Mouse (Mus musculus) limb, embryonic 13.5 days (tissue): ENCODE measurements at regions not wholly inside any gene's neighbourhood (a gene's known extent, or its start where the extent isn't known, plus 50 kb on each side); places are given as distances from the start of the nearest gene placed in this dataset.

Source experiments
- ATAC-seq: fragments of 200-750 bp; cut with Nextera tagmentation; 2 replicates; pipeline ENCODE4 v1.8.0; 2017; ENCODE audit warnings: low read depth, moderate number of reproducible peaks, moderate TSS enrichment; ENCODE audit not compliant: low FRiP score
- H3K27ac ChIP-seq: fragments of 300-500 bp; sonication (generic); 2 replicates; pipeline ENCODE4 v1.5.1; 2015; ENCODE audit warnings: inconsistent platforms, mild to moderate bottlenecking, moderate library complexity
- H3K27me3 ChIP-seq: fragments of 300-500 bp; sonication (generic); 2 replicates; pipeline ENCODE4 v1.6.1; 2015; ENCODE audit warnings: mild to moderate bottlenecking, inconsistent platforms
- H3K36me3 ChIP-seq: fragments of 300-500 bp; sonication (generic); 2 replicates; pipeline ENCODE4 v1.6.1; 2015; ENCODE audit warnings: inconsistent platforms, mild to moderate bottlenecking, moderate library complexity
- H3K4me1 ChIP-seq: fragments of 300-500 bp; sonication (generic); 2 replicates; pipeline ENCODE4 v1.6.1; 2015; ENCODE audit warnings: inconsistent platforms
- H3K4me2 ChIP-seq: fragments of 300-500 bp; sonication (generic); replicated peaks from 2 replicates; pipeline ENCODE4 v1.6.1; 2015; ENCODE audit warnings: inconsistent platforms, mild to moderate bottlenecking, moderate library complexity
- H3K4me3 ChIP-seq: fragments of 300-500 bp; sonication (generic); 2 replicates; pipeline ENCODE4 v1.5.1; 2015; ENCODE audit warnings: moderate library complexity, mild to moderate bottlenecking, inconsistent platforms
- H3K9ac ChIP-seq: fragments of 300-500 bp; sonication (generic); 2 replicates; pipeline ENCODE4 v1.6.1; 2015; ENCODE audit warnings: mild to moderate bottlenecking, inconsistent platforms
- H3K9me3 ChIP-seq: fragments of 300-500 bp; sonication (generic); 2 replicates; pipeline ENCODE4 v1.6.1; 2016; ENCODE audit warnings: inconsistent platforms
- WGBS: fragments of 180-500 bp; shearing (Covaris S2); methylation state at CpG from one replicate; pipeline ENCODE4 v1.1.7; 2015; 5-methylcytosine and 5-hydroxymethylcytosine counted together

DNA sequence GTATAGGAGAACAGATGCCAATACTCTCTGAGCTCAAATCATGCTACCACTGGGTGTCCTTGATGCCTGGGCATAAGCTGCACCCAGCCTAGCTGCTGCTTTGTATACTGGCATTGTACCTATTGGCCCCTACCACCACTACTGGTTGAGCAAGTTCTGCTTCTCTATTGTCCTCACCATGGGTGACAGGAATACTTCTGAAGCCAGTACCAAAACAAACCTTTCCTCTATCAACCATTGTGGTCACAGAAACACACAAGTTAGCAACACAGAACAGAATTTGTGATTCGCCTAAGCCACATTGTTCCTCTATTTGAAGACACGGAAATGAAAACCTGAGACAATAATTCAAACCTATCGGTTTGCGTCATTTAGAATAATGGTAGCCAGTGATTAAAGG, 274.3 kb upstream of the Clnk start:
- H3K27ac ChIP-seq: no peak overlapping the region
- H3K4me3 ChIP-seq: no peak overlapping the region
- no peak overlapping the region for H3K4me2 ChIP-seq
- H3K4me1 ChIP-seq: 0 out of 2 replicates have a peak, but pooled peaks cover under 1% of the 10 kb centered on the region
- no peak for ATAC-seq
- H3K36me3 ChIP-seq: no peaks in the 10 kb centered on the region
- no peak overlapping the region for H3K9ac ChIP-seq
- 83% methylated on average over 4 of the region's 4 CpGs for WGBS
- H3K27me3 ChIP-seq: no peaks in the 10 kb centered on the region
- H3K9me3 ChIP-seq: no peaks in the 10 kb centered on the region

DNA sequence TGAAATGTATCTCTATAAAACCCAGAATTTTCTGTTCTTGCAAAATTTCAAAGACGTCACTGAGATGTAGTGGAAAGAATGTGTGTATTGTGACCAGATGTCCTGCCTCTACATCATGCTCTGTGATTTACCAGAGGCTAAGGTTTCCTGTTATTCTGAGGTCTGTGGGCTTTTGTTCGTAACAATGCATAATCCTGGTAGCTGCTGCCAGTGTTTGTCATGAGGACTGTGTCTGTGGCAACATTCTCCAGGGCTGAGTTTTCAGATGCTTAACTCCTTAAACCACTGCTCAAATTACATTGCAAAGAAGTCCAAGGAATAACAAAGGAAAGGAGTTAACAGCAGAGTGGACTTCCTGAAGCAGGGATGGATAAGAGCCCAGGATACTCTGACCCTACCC, 269.0 kb upstream of the Clnk start:
- Histone ChIP-seq H3K4me1 (peaks cover 16% of the 10 kb centered on the region), H3K36me3 (no peaks in the 10 kb centered on the region), H3K27ac (no peak overlapping the region; the same call in 1 of the 2 replicates), H3K27me3 (no peaks in the 10 kb centered on the region), H3K4me2 (no peak overlapping the region), H3K9ac (no peak overlapping the region), H3K4me3 (no peak overlapping the region), H3K9me3 (no peaks in the 10 kb centered on the region)
- WGBS: 15% methylated on average over 2 of the region's 2 CpGs
- peak; percentile 73 for ATAC-seq

DNA sequence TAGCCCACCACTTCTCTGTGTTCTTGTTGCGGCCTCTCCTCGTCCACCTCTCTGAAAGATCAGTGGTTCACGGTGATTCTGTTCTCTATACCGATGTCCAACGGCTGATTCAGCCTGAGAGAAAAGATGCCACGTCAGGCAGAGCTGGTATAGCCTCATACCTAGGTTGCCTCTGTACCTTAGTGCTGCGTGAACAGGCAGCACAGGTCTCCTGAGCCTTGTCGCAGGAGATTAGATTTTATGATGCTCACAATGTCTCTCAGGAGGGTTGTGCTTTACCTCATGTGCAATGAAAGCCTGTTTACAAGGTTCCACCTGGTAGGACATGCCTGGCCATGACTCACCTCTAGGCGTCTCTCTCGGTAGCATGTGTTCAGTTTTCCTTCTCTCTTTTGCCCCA, 267.6 kb upstream of the Clnk start:
- Histone ChIP-seq H3K27me3 (no peaks in the 10 kb centered on the region), H3K4me1 (peaks cover 16% of the 10 kb centered on the region), H3K4me2 (no peak overlapping the region), H3K27ac (no peak overlapping the region), H3K36me3 (no peaks in the 10 kb centered on the region), H3K9ac (no peak overlapping the region), H3K4me3 (no peak overlapping the region), H3K9me3 (no peaks in the 10 kb centered on the region)
- ATAC-seq: no peak
- WGBS: 65% methylated on average over 10 of the region's 10 CpGs

DNA sequence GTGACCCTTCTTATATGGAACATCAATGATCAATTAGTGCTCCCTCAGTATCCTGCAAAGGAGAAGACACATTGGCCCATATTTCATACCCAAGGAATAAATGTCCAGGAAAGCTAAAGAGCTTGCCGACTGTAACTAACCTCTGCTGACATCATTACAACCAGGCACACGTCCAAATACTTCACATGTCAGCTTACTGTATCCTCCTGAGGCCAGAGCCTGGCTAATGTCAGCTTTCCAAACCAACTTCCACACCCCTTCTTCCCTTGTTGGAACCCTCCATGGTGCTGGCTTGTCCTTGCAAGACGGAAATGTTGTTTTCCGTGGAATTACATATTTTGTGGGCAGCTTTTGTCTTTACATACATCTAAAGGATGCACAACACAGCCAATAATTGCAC, 267.0 kb upstream of the Clnk start:
- H3K4me3 ChIP-seq: no peak overlapping the region
- no peak overlapping the region for H3K9ac ChIP-seq
- H3K27me3 ChIP-seq: no peaks in the 10 kb centered on the region
- H3K27ac ChIP-seq: no peak overlapping the region
- H3K4me2 ChIP-seq: no peak overlapping the region
- 52% methylated on average over 4 of the region's 4 CpGs for WGBS
- H3K4me1 ChIP-seq: peaks cover 16% of the 10 kb centered on the region
- H3K9me3 ChIP-seq: no peaks in the 10 kb centered on the region
- no peaks in the 10 kb centered on the region for H3K36me3 ChIP-seq
- ATAC-seq: no peak

DNA sequence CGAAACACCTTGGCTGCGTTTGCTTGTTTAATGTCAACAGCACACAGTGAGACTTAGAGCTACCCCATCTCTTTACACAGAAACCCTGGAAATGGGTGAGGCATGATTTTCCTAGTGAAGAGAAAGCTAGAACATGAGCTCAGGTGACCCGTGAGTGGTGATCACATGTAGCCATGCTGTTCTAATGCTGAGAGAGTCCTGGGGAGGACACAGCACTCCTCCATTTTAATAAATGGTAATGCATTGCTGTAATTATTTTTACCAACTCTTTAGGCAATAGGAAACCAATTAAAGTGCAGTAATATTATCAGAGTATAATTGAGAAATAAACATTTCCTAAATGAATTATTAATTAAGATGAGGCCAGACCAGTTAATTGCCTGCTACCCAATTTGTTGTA, 261.8 kb upstream of the Clnk start:
- no peak overlapping the region for H3K4me3 ChIP-seq
- H3K27ac ChIP-seq: no peak overlapping the region
- H3K4me2 ChIP-seq: no peak overlapping the region
- H3K9me3 ChIP-seq: no peaks in the 10 kb centered on the region
- H3K9ac ChIP-seq: no peak overlapping the region
- no peaks in the 10 kb centered on the region for H3K4me1 ChIP-seq
- H3K27me3 ChIP-seq: no peaks in the 10 kb centered on the region
- 82% methylated on average over 3 of the region's 3 CpGs for WGBS
- no peak for ATAC-seq
- no peaks in the 10 kb centered on the region for H3K36me3 ChIP-seq

DNA sequence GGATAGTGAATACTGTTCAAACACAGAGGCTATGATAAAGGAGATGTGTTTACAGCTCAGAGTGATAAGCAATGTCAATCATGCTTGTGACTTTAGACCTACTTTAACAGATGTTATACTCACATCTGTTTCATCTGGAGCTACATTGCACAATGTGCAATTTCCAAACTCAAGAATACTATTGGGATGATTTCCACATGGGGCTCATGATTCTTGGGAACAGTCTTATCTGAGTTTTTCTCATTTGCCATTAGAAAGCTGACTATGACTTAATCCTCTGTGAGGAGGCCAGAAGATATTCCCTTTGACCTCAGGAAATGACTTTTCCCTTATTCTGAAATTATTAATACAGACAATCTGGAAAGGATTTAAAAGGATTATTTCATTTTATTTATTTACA, 252.3 kb upstream of the Clnk start:
- Histone ChIP-seq H3K27me3 (no peaks in the 10 kb centered on the region), H3K9ac (no peak overlapping the region), H3K4me1 (peaks cover 12% of the 10 kb centered on the region), H3K9me3 (no peaks in the 10 kb centered on the region), H3K36me3 (no peaks in the 10 kb centered on the region), H3K4me2 (no peak overlapping the region), H3K27ac (no peak overlapping the region), H3K4me3 (no peak overlapping the region)
- no peak for ATAC-seq

- no peak; the same call in 1 of the 2 replicates for ATAC-seq
- no peak overlapping the region for H3K4me3 ChIP-seq
- 82% methylated on average over 4 of the region's 4 CpGs for WGBS
- peaks cover 12% of the 10 kb centered on the region for H3K4me1 ChIP-seq
- no peak overlapping the region for H3K4me2 ChIP-seq
- H3K27me3 ChIP-seq: no peaks in the 10 kb centered on the region
- no peak overlapping the region for H3K9ac ChIP-seq
- H3K36me3 ChIP-seq: no peaks in the 10 kb centered on the region
- H3K27ac ChIP-seq: no peak overlapping the region
- H3K9me3 ChIP-seq: no peaks in the 10 kb centered on the region
These were observed 250.2 kb upstream of the Clnk start for GRCm38 (mm10) chr5:39126833-39127232.

- Histone ChIP-seq H3K4me2 (no peak overlapping the region), H3K36me3 (no peaks in the 10 kb centered on the region), H3K27me3 (no peaks in the 10 kb centered on the region), H3K4me3 (no peak overlapping the region), H3K9ac (no peak overlapping the region), H3K9me3 (no peaks in the 10 kb centered on the region), H3K4me1 (peaks cover 12% of the 10 kb centered on the region), H3K27ac (no peak overlapping the region)
- peak; percentile 86 for ATAC-seq
- WGBS: 38% methylated on average over 2 of the region's 2 CpGs
These were observed 249.7 kb upstream of the Clnk start for GRCm38 (mm10) chr5:39126270-39126691.

DNA sequence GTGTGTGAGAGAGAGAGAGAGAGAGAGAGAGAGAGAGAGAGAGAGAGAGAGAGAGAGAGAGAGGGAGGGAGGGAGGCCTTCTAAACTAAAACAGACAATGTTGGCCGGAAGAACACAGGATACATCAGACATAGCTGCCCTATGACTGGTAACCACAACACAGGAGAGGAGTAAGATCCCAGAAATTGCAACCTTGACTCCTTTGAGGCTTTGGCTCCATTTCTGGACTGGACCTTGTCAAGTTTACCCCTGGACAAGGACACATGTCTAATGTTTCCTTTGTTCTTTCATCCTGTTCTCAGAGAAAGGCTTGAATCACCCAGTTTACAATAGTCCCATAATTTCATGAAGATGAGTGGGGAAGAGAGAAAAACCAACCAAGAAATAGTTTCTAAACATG, 233.7 kb upstream of the Clnk start:
- no peak overlapping the region for H3K4me3 ChIP-seq
- no peak overlapping the region for H3K4me2 ChIP-seq
- no peaks in the 10 kb centered on the region for H3K36me3 ChIP-seq
- no peak overlapping the region for H3K9ac ChIP-seq
- no peaks in the 10 kb centered on the region for H3K9me3 ChIP-seq
- ATAC-seq: no peak
- H3K27me3 ChIP-seq: no peaks in the 10 kb centered on the region
- no peak overlapping the region for H3K27ac ChIP-seq
- H3K4me1 ChIP-seq: no peaks in the 10 kb centered on the region
- 100% methylated on average over 1 of the region's 1 CpGs for WGBS

DNA sequence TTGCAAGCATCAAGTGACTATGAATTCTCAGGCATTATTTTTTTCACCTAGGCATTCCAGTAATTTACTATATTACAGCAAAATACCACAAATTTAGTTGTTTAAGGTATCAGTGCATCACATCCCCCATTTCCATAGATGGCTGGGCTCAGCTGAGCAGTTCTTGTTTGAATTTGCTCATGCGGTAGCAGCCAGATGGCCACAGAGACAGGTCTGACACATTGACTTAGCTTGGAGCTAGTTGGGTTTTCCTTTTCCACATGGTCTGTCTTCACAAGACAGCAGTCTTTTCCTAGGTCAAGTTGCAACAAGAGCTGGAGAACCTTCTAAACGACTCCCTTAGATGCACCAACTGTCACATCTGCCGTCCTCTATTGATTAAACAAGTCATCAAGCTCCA, 232.9 kb upstream of the Clnk start:
- 88% methylated on average over 3 of the region's 3 CpGs for WGBS
- Histone ChIP-seq H3K36me3 (no peaks in the 10 kb centered on the region), H3K4me2 (no peak overlapping the region), H3K9ac (no peak overlapping the region), H3K4me3 (no peak overlapping the region), H3K27me3 (no peaks in the 10 kb centered on the region), H3K4me1 (no peaks in the 10 kb centered on the region), H3K27ac (no peak overlapping the region), H3K9me3 (no peaks in the 10 kb centered on the region)
- ATAC-seq: no peak

GRCm38 (mm10) chr5:39099113-39099512, 222.5 kb upstream of the Clnk start:
- no peak overlapping the region for H3K9ac ChIP-seq
- no peak for ATAC-seq
- H3K36me3 ChIP-seq: no peaks in the 10 kb centered on the region
- H3K4me2 ChIP-seq: no peak overlapping the region
- H3K27ac ChIP-seq: no peak overlapping the region
- no peak overlapping the region for H3K4me3 ChIP-seq
- H3K9me3 ChIP-seq: no peaks in the 10 kb centered on the region
- no peaks in the 10 kb centered on the region for H3K27me3 ChIP-seq
- H3K4me1 ChIP-seq: no peaks in the 10 kb centered on the region
- 68% methylated on average over 5 of the region's 5 CpGs for WGBS

DNA sequence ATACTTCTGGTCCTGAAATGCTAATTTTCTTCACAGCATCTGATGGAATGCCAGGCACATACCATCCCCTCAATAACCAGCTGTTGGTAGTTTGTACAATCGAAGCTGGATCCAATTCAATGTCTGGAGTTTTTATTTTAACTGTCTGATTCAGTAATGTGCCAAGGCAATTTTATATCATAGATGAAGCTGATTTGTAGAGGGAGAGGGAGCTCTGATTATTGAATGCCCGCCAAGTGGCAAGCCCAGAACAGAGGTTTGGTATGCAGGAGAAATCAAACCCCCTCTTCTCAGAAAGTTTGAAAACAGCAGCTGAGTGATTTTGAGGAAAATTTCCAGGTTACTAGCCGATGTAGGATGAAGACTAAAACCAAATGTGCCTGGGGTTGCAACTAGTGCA, 218.3 kb upstream of the Clnk start:
- Histone ChIP-seq H3K36me3 (no peaks in the 10 kb centered on the region), H3K9ac (no peak overlapping the region), H3K4me1 (no peaks in the 10 kb centered on the region), H3K27ac (no peak overlapping the region), H3K4me2 (no peak overlapping the region), H3K9me3 (no peaks in the 10 kb centered on the region), H3K4me3 (no peak overlapping the region), H3K27me3 (no peaks in the 10 kb centered on the region)
- peak; percentile 24; the same call in 1 of the 2 replicates for ATAC-seq
- WGBS: 49% methylated on average over 3 of the region's 3 CpGs

DNA sequence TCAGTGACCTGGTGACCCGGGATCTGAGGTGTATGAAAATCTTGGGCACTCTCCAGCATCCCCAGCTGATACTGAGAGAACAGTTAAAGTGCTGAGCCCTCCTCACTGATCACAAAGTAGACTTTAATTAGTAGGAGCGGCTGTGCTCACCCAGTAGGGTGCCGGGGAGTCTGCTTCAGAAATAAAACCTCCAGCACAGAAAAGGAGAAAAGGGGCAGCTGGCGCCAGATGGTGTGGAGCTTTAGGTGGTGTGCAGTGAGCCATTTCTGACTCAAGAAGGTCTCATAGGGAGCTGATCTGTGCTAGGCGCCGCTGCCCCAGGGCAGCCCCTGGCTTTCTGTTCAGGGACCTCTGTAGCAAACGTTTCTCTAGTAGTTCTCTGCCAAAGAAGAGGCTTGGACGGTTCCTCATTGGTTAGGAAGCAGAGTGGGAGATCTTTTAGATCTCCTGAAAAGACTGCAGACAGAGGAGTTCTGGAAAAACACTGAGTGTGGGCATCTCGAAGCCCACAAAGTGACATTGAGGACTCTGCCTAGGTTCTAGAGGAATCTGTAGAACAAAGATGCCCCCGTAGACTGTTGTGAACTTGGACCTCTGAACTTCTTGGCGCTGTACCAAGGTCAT, 200.1 kb upstream of the Clnk start:
- Histone ChIP-seq H3K4me1 (0 out of 2 replicates have a peak, but pooled peaks cover 7% of the 10 kb centered on the region), H3K4me3 (no peak overlapping the region), H3K27ac (no peak overlapping the region), H3K27me3 (no peaks in the 10 kb centered on the region), H3K9ac (no peak overlapping the region), H3K9me3 (no peaks in the 10 kb centered on the region), H3K36me3 (no peaks in the 10 kb centered on the region), H3K4me2 (no peak overlapping the region)
- 37% methylated on average over 11 of the region's 11 CpGs for WGBS
- ATAC-seq: peak; percentile 28; the same call in 1 of the 2 replicates
